Mouse (Mus musculus): Measurements from ENCODE around the gene Ppargc1a. TPM values are rescaled to one million over a fixed set of nuclear protein-coding genes. Genes with fewer than 3 reads are reported as not detected.

Gene Ppargc1a
- polyA plus RNA-seq, 1 experiment from 2014 or later, result 15.0 TPM

DNA sequence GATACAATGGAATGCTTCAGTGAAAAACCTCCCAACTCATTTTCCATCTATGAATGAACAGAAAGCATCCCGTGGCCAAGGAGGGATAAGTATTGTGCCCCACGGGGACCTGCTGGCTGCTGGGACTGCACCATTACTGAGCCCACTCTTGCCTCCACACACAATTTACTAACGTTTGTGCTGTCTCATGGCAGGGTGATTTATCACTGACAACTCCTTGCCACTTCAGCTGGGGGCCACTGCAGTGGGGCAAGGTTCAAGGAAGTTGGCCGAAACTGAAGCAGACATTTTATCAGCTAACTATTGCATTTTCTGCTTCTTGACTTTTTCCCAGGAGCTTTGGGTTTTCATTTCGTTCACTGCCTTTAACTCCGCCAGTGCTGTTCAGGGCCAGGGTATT lies 17.5 kb upstream of the Ppargc1a start:
- H3K9me3 ChIP-seq (replicated peaks; ENCODE audit: control insufficient read depth, low read length, poor library complexity, severe bottlenecking), result no peaks in the 10 kb centered on the region
- H3K36me3 ChIP-seq (ENCODE audit: control insufficient read depth, insufficient read depth, low read length), result no peaks in the 10 kb centered on the region
- no peak for ATAC-seq
- no peaks in the 10 kb centered on the region for H3K27me3 ChIP-seq (ENCODE audit: control insufficient read depth, insufficient read depth, low read depth, low read length)
- 72% methylated on average over 6 of the region's 6 CpGs for WGBS
- H3K4me3 ChIP-seq (ENCODE audit: low read depth, low read length), result no peak overlapping the region
- H3K27ac ChIP-seq (ENCODE audit: low read length), result no peak overlapping the region
- H3K4me1 ChIP-seq (ENCODE audit: control insufficient read depth, insufficient read depth, low read length), result no peaks in the 10 kb centered on the region
- H3K9ac ChIP-seq (ENCODE audit: low read depth, low read length), result no peak overlapping the region
- H3K4me2 ChIP-seq (ENCODE audit: low read length), result no peak overlapping the region

DNA sequence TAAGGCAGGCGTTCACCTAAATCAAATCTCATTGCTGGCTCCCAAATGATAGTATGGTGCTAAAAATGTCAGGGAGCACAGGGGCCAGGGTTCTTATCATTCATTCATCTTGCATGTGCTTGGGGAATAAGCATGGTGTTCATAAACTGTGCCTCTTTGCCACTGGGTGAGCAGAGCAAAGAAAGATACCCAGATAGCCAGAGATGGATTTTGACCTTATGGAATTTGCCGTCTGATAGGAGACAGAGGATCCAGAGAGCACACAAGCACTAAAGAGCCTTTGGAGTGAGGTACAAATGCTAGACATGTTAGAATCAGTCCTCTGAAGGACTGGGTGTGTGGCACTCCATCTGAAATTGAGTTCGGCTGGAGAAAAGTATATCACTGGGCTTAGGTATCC lies 16.7 kb upstream of the Ppargc1a start:
- Histone ChIP-seq H3K9ac (ENCODE audit: low read depth, low read length) (no peak overlapping the region), H3K36me3 (ENCODE audit: control insufficient read depth, insufficient read depth, low read length) (no peaks in the 10 kb centered on the region), H3K9me3 (replicated peaks; ENCODE audit: control insufficient read depth, low read length, poor library complexity, severe bottlenecking) (no peaks in the 10 kb centered on the region), H3K4me3 (ENCODE audit: low read depth, low read length) (no peak overlapping the region), H3K4me1 (ENCODE audit: control insufficient read depth, insufficient read depth, low read length) (no peaks in the 10 kb centered on the region), H3K27me3 (ENCODE audit: control insufficient read depth, insufficient read depth, low read depth, low read length) (no peaks in the 10 kb centered on the region), H3K27ac (ENCODE audit: low read length) (no peak overlapping the region), H3K4me2 (ENCODE audit: low read length) (no peak overlapping the region)
- ATAC-seq, result no peak
- WGBS, result 93% methylated on average over 3 of the region's 3 CpGs

DNA sequence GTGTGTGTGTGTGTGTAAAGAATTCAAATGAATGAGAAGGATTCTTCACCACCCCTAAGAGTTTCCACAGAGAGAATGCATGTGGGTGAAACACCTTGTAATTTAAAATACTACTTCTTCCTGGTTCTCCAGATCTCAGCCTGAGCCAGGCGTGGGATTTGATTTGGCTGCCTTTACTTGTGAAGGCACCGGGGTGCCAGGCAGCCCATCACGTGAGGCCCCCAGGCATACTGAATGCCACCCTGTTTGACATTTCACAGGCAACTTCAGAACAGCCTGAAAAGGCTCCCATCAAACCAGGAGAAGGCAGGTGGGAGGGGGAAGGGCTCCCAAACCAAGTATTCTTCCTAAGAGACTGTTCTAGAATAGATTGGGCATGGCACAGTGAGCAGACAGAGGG lies 16.1 kb upstream of the Ppargc1a start:
- Histone ChIP-seq H3K36me3 (ENCODE audit: control insufficient read depth, insufficient read depth, low read length) (no peaks in the 10 kb centered on the region), H3K4me2 (ENCODE audit: low read length) (no peak overlapping the region), H3K4me3 (ENCODE audit: low read depth, low read length) (no peak overlapping the region), H3K27ac (ENCODE audit: low read length) (no peak overlapping the region), H3K4me1 (ENCODE audit: control insufficient read depth, insufficient read depth, low read length) (no peaks in the 10 kb centered on the region), H3K9ac (ENCODE audit: low read depth, low read length) (no peak overlapping the region), H3K9me3 (replicated peaks; ENCODE audit: control insufficient read depth, low read length, poor library complexity, severe bottlenecking) (no peaks in the 10 kb centered on the region), H3K27me3 (ENCODE audit: control insufficient read depth, insufficient read depth, low read depth, low read length) (no peaks in the 10 kb centered on the region)
- 79% methylated on average over 3 of the region's 3 CpGs for WGBS
- ATAC-seq, result 0 out of 2 replicates have a peak, but pooled peaks have one; percentile 28

DNA sequence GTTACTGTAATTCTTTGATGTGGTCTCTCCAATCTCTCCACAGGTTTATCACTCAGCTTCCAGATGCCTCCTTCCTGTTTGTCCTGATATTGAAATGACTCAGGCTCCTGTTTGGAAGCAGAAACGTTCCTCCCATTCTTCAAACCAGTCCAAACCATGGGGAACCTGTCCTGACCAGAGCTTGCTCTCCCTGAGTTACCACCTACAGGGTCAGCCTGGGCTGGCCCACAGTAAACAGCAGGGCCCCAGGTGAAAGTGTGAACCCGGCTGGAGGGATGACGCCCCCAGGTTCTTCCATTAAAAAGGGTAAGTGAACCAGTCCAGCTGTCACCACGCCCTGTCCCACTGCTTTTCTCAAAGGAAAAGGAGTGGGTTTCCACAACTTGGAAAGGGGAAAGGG lies 15.5 kb upstream of the Ppargc1a start:
- Histone ChIP-seq H3K9ac (ENCODE audit: low read depth, low read length) (no peak overlapping the region), H3K4me2 (ENCODE audit: low read length) (no peak overlapping the region), H3K27me3 (ENCODE audit: control insufficient read depth, insufficient read depth, low read depth, low read length) (no peaks in the 10 kb centered on the region), H3K36me3 (ENCODE audit: control insufficient read depth, insufficient read depth, low read length) (no peaks in the 10 kb centered on the region), H3K4me1 (ENCODE audit: control insufficient read depth, insufficient read depth, low read length) (no peaks in the 10 kb centered on the region), H3K4me3 (ENCODE audit: low read depth, low read length) (no peak overlapping the region), H3K27ac (ENCODE audit: low read length) (no peak overlapping the region), H3K9me3 (replicated peaks; ENCODE audit: control insufficient read depth, low read length, poor library complexity, severe bottlenecking) (no peaks in the 10 kb centered on the region)
- no peak for ATAC-seq
- 64% methylated on average over 4 of the region's 4 CpGs for WGBS

DNA sequence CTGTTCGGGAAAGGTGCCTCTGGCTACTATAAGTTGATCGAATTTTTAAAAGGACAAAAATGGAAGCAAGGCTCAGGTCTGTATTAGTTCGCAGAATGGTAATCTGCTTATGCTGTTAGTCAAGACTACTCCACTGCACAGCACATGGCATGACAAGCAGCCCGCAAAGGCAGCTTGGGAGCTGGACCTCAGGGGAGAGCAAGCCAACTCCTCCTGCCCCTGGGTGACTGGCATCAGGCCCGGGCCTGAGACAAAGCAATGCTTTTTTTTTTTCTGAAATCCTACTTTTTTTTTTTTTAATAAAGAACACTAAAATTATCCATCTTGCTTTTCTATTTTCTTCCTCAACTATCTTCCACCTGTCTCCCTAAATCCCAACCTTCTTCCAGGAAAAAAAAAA lies 15.1 kb upstream of the Ppargc1a start:
- Histone ChIP-seq H3K27ac (ENCODE audit: low read length) (no peak overlapping the region), H3K36me3 (ENCODE audit: control insufficient read depth, insufficient read depth, low read length) (no peaks in the 10 kb centered on the region), H3K4me1 (ENCODE audit: control insufficient read depth, insufficient read depth, low read length) (no peaks in the 10 kb centered on the region), H3K4me3 (ENCODE audit: low read depth, low read length) (no peak overlapping the region), H3K4me2 (ENCODE audit: low read length) (no peak overlapping the region), H3K9ac (ENCODE audit: low read depth, low read length) (no peak overlapping the region), H3K27me3 (ENCODE audit: control insufficient read depth, insufficient read depth, low read depth, low read length) (no peaks in the 10 kb centered on the region), H3K9me3 (replicated peaks; ENCODE audit: control insufficient read depth, low read length, poor library complexity, severe bottlenecking) (no peaks in the 10 kb centered on the region)
- WGBS, result 75% methylated on average over 5 of the region's 5 CpGs
- no peak for ATAC-seq

DNA sequence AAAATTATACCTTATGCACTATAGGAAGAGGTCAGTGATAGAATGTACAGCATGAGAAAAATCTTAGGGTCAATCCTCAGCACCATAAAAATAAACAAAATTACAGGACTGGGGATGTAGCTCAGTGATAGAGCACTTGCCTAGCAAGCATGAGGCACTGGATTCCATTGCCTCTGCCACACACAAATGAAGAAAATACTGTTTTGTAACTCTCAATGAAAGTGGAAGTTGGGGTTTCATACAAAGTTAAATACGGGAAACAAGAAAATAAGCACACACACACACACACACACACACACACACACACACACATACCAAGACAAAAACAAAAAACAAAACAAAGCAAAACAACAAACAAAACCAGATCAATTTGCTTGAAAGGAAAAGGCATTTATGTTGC lies 10.1 kb upstream of the Ppargc1a start:
- Histone ChIP-seq H3K9ac (ENCODE audit: low read depth, low read length) (no peak overlapping the region), H3K4me2 (ENCODE audit: low read length) (no peak overlapping the region), H3K27me3 (ENCODE audit: control insufficient read depth, insufficient read depth, low read depth, low read length) (no peaks in the 10 kb centered on the region), H3K4me3 (ENCODE audit: low read depth, low read length) (no peak overlapping the region), H3K9me3 (replicated peaks; ENCODE audit: control insufficient read depth, low read length, poor library complexity, severe bottlenecking) (no peaks in the 10 kb centered on the region), H3K27ac (ENCODE audit: low read length) (no peak overlapping the region), H3K4me1 (ENCODE audit: control insufficient read depth, insufficient read depth, low read length) (no peaks in the 10 kb centered on the region), H3K36me3 (ENCODE audit: control insufficient read depth, insufficient read depth, low read length) (no peaks in the 10 kb centered on the region)
- no peak for ATAC-seq
- 92% methylated on average over 1 of the region's 1 CpGs for WGBS

DNA sequence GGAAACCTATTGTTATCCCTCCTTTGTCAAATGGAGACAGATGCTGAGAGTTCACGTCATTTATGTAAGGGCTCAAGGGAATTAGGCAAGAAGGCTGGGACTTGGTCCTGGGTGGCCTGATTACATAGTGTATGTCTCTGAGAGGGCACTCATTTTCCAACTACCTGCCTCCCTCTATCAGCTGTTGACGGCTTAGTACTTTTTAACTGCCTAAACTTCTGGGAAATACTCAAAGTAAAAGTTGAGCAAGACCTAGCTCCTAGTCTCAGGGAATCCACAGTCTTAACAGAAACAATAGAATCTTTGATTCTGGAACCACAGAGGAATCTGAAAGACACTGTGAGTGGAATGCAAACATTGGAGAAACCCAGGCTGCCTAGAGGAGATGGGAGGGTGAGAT lies 6.2 kb upstream of the Ppargc1a start:
- H3K27ac ChIP-seq (ENCODE audit: low read length), result no peak overlapping the region
- H3K4me2 ChIP-seq (ENCODE audit: low read length), result no peak overlapping the region
- no peaks in the 10 kb centered on the region for H3K36me3 ChIP-seq (ENCODE audit: control insufficient read depth, insufficient read depth, low read length)
- no peaks in the 10 kb centered on the region for H3K27me3 ChIP-seq (ENCODE audit: control insufficient read depth, insufficient read depth, low read depth, low read length)
- no peaks in the 10 kb centered on the region for H3K9me3 ChIP-seq (replicated peaks; ENCODE audit: control insufficient read depth, low read length, poor library complexity, severe bottlenecking)
- 39% methylated on average over 2 of the region's 2 CpGs for WGBS
- no peaks in the 10 kb centered on the region for H3K4me1 ChIP-seq (ENCODE audit: control insufficient read depth, insufficient read depth, low read length)
- no peak for ATAC-seq
- H3K4me3 ChIP-seq (ENCODE audit: low read depth, low read length), result no peak overlapping the region
- H3K9ac ChIP-seq (ENCODE audit: low read depth, low read length), result no peak overlapping the region

DNA sequence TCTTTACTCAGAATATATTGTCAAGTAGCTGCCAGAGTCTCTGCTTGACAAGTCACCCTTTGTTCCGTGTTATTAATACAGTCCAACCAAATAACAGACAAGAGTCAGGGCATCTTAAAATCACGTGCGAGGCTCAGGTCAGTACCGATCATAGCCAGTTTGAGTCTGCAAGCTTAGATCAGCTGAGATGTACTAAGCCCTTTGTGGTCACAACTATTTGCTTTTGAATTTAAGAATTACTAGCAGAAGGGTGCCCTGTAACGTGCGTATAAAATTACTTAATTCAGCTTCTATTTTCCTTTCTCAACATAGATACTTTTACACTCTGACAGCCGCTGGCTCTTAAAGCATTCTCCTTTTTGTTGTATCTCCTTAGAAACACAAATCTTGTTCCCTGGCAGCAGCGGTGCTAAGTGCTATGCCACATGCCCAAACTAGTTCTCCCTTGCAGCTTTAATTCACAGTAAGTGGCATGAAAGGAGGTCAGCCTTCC lies 718 bp upstream of the Ppargc1a start:
- Histone ChIP-seq H3K9ac (ENCODE audit: low read depth, low read length) (no peak overlapping the region), H3K27ac (ENCODE audit: low read length) (0 out of 2 replicates have a peak overlapping the region, but pooled peaks have one; percentile 5), H3K4me2 (ENCODE audit: low read length) (peak overlapping the region; percentile 33), H3K9me3 (replicated peaks; ENCODE audit: control insufficient read depth, low read length, poor library complexity, severe bottlenecking) (no peaks in the 10 kb centered on the region), H3K4me3 (ENCODE audit: low read depth, low read length) (no peak overlapping the region), H3K36me3 (ENCODE audit: control insufficient read depth, insufficient read depth, low read length) (no peaks in the 10 kb centered on the region), H3K27me3 (ENCODE audit: control insufficient read depth, insufficient read depth, low read depth, low read length) (no peaks in the 10 kb centered on the region), H3K4me1 (ENCODE audit: control insufficient read depth, insufficient read depth, low read length) (peaks cover 12% of the 10 kb centered on the region)
- ATAC-seq, result peak; percentile 71
- WGBS, result 15% methylated on average over 8 of the region's 8 CpGs

DNA sequence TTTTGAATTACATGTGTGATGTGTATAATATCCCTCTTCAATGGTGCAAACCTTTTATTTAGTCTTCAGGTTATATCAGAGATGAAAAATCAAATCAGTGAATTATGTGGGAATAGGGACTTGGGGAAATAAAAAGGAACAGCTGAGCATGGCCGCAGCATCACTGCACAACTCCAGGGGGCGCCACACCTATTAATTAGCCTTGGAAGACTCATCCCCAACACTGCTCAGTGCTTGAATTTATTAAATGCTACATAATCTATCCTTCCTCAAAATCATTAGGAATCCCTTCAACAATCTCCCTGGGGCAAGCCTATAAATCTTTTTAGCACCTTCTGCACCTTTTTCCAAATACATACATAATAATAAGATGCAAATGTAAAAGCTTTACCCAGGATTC lies 1.9 kb downstream of the Ppargc1a start:
- Histone ChIP-seq H3K36me3 (ENCODE audit: control insufficient read depth, insufficient read depth, low read length) (no peaks in the 10 kb centered on the region), H3K9ac (ENCODE audit: low read depth, low read length) (no peak overlapping the region), H3K27me3 (ENCODE audit: control insufficient read depth, insufficient read depth, low read depth, low read length) (no peaks in the 10 kb centered on the region), H3K27ac (ENCODE audit: low read length) (no peak overlapping the region), H3K4me1 (ENCODE audit: control insufficient read depth, insufficient read depth, low read length) (peaks cover 12% of the 10 kb centered on the region), H3K4me2 (ENCODE audit: low read length) (no peak overlapping the region), H3K9me3 (replicated peaks; ENCODE audit: control insufficient read depth, low read length, poor library complexity, severe bottlenecking) (no peaks in the 10 kb centered on the region), H3K4me3 (ENCODE audit: low read depth, low read length) (no peak overlapping the region)
- ATAC-seq, result no peak
- WGBS, result 64% methylated on average over 2 of the region's 2 CpGs

DNA sequence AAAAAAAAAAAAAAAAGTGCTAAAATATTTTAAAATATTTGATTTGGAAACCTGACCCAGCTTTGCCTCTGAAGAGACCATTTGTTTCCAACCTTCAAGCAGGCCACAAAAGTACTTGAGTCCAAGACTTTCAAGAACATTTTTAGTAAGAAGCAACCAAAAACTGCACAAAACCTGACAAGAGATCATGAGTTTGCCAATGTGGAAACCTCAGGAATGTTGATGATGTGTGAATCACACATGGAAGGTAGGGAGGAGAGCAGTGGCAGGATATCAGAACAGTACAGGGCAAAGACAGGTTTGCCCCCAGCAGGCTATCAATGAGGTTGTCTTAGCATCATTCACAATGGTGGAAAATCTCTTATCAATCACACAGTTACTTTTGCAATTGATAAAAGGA lies 2.5 kb downstream of the Ppargc1a start:
- Histone ChIP-seq H3K27me3 (ENCODE audit: control insufficient read depth, insufficient read depth, low read depth, low read length) (no peaks in the 10 kb centered on the region; the same call in 1 of the 2 replicates), H3K4me2 (ENCODE audit: low read length) (no peak overlapping the region)

More for the DNA sequence above, 2.5 kb downstream of the Ppargc1a start:
- no peak overlapping the region for H3K4me3 ChIP-seq (ENCODE audit: low read depth, low read length)
- H3K36me3 ChIP-seq (ENCODE audit: control insufficient read depth, insufficient read depth, low read length), result no peaks in the 10 kb centered on the region
- H3K27ac ChIP-seq (ENCODE audit: low read length), result no peak overlapping the region
- no peak for ATAC-seq
- no peak overlapping the region for H3K9ac ChIP-seq (ENCODE audit: low read depth, low read length)
- H3K9me3 ChIP-seq (replicated peaks; ENCODE audit: control insufficient read depth, low read length, poor library complexity, severe bottlenecking), result no peaks in the 10 kb centered on the region
- peaks cover 12% of the 10 kb centered on the region for H3K4me1 ChIP-seq (ENCODE audit: control insufficient read depth, insufficient read depth, low read length)
